Mouse (Mus musculus): ENCODE measurements around the gene Plcd1.
A peak's percentile ranks its signal among the peaks of the same experiment; 100 is the strongest.

Plcd1 gene

DNA sequence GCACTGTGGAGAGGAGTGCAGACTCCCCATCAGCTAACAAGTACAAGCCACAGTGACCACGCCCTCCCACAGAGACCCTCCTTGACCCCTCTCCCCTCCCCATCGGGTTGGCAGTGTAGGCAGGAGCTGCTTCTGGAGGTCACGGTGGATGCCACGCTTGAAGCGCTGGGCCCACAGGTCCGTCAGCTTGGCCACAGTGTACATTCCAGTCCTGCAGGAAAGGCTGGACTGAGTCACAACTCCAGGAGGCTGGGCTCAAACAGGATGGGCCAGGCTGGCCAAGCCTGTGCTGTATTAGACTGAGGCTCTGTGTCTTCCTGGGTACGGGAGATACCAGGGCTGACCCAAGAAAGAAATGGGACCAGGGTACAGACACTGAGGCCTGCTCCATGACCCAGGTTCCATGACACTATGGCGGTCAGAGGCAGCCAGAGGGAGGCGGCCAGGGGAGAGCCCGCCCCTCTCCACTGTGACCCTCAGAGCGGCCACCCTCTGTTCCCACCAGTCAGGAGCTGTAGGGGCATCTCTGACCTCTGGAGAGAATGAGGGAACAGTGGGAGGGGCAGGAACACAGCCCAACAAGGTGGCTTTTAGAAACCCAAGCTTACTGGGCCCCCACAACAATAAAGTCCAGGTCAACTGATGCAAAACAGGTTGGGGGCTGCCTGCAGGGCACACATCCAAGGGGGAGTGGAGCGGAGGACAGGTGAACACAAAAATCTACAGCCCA, 1.6 kb downstream of the Plcd1 start:
- DNase-seq (ENCODE audit: low spot score), result no peak

- no peak for DNase-seq (ENCODE audit: low spot score)
Observed at GRCm38 (mm10) chr9:119090462-119090861, 2.8 kb downstream of the Plcd1 start.

- DNase-seq (ENCODE audit: low spot score), result no peak
Observed at GRCm38 (mm10) chr9:119089437-119089836, 3.9 kb downstream of the Plcd1 start.

DNA sequence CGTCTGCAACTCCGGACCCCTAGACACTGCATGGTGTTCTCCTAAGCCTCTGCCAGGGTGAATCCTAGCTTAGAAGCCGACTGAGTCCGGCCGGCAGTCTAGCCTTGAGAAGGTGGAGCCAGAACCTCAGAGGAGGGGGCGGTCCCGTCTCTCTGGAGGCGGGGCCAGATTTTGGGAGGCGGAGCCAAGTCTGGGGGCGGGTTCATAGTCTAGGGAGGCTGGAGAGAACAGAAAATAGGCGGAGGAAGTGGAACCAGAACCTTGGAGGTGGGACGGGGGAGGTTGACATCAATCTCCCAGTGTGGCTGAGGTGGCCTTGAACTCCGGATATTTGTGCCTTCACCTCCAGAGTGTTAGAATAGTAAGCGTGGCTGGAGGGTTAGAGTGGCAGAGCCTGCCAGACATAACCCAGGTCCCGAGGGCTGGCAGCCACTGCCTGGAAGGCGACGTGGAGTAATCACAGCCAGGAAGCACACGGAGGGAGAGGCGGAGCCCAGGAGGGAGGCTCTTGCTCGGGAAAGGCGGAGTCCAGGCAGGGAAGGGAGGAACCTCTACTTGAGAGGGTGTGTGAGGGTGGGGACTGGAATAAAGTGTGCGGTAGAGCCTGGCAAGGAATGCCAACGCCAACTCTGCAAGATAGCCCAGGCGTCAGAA, 5.0 kb downstream of the Plcd1 start:
- peak; percentile 82 for DNase-seq (ENCODE audit: low spot score)

GRCm38 (mm10) chr9:119087309-119087708, 6.0 kb downstream of the Plcd1 start:
- DNase-seq (ENCODE audit: low spot score), result no peak

- no peak for DNase-seq (ENCODE audit: low spot score)
Observed at GRCm38 (mm10) chr9:119086451-119086850, 6.9 kb downstream of the Plcd1 start.

- no peak for DNase-seq (ENCODE audit: low spot score)
Observed at GRCm38 (mm10) chr9:119083966-119084365, 9.3 kb downstream of the Plcd1 start.

DNA sequence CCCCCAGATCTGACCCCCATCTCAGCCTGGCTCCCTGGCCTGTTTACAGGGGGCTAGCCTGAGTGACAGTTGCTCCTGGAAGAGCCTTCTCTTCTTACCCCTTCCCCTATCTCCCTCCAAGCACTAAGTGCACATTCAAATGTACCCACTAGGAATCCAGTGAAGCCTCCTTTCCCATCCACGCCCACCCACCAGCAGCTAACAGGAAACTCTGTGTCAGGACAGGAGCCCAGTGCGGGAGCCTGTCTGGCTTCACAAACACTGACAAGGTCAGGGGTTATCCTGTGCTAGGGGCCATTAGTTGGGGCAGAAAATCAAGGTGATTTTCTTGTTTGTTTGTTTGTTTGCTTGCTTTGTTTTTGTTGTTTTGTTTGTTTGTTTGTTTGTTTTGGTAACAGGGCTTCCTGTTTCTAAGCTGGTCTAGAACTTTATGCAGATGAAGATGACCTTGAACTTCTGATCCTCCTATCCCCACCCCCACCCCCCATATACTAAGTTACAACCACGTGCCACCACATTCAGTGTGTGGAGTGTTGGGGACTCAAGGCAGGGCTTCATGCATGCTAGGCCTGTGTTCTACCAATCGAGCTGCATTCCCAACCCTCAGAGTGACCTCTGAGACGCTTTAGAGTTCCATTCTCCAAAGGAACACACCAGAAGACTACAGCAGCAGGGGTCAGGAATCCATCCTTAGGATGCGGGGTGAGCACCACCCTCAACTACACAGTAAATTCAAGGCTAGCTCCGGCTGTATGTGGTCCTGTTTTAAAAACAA, 10.5 kb downstream of the Plcd1 start:
- DNase-seq (ENCODE audit: low spot score), result peak; percentile 40

- peak; percentile 59 for DNase-seq (ENCODE audit: low spot score)
Observed at GRCm38 (mm10) chr9:119082039-119082438, 11.3 kb downstream of the Plcd1 start.

DNA sequence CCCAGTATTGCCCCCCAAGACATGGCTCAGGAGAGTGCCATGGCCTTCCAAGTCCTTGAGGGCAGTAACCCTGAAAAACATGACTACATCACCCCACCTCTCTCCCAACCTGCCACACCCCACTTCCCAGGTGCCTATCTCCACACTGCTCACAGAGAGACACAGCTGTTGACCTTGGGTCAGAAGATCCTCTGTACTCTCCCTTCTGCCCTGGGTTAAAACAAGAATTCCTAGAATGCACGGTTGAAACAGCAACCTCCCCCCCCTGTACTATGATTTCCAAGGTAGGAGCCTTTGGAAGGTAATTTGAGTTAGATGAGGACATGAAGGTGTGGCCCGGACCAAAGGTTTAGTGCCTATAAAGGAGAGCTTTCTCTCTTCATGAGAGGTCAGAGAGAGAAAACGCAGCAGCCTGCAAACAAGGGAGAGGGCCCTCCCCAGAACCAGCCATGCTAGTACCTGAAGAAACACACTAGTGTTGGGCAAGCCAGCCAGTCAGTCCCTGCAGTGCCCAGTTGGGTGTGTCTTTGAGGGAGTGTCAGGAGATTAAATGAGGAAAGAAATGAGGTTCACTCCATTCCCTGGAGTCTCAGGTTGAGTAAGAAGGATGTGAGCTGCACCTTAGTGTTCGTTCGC, 13.1 kb downstream of the Plcd1 start:
- DNase-seq (ENCODE audit: low spot score), result no peak

DNA sequence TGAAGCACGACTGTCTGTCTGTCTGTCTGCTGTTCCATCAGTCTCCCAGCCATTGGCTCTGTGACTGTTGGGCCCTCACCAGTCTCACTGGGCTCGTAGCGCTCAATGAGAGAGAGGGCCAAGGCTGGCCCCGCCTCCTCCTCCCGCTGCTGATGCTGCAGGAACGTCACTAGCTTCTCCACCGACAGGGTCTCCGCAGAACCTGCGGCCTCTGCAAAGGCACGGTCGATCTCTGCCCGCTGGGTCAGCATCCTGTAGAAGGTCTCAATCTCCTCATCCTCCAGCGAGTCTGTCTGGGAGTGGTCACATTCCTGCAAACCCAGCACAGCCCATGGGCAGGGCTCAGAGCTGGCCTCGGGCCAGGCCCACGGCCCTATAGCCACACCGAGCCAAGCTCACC, 17.6 kb downstream of the Plcd1 start:
- DNase-seq (ENCODE audit: low spot score), result no peak

DNA sequence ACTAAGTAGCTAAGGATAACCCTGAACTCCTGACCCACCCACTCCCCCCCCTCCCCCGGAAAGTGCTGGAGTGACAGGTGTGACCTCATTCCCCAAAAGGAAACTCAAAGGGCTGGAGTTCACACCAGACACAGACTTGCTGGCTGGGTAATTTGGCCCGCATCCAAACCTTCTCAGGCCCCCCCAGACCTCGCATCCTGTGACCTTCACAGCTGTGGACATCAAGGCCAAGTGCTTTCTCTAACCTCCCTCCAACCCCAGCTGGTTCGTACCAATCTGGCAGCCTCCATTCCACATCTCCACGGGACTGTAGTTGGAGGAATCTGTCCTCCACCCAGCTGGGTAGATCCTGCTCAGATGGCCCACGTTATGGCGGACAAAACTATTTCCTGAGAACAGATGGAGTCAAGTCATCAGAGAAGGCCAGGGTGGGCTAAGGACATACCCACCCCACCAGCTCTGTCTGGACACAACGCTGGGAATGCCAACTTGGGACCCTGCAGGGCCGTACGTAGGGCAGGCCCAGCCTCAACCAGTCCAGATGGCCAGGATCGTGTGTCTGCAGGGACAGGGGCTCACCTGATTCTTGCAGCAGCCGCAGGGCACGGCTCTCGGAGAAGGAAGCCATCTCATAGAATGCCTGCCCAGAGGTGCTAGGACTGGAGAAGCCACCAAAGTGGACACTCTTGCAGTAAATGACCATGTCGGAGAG, 20.0 kb downstream of the Plcd1 start:
- no peak for DNase-seq (ENCODE audit: low spot score)

- no peak for DNase-seq (ENCODE audit: low spot score)
Observed at GRCm38 (mm10) chr9:119071786-119072185, 21.5 kb downstream of the Plcd1 start.

GRCm38 (mm10) chr9:119070173-119070825, 23.0 kb downstream of the Plcd1 start:
- DNase-seq (ENCODE audit: low spot score), result no peak

DNA sequence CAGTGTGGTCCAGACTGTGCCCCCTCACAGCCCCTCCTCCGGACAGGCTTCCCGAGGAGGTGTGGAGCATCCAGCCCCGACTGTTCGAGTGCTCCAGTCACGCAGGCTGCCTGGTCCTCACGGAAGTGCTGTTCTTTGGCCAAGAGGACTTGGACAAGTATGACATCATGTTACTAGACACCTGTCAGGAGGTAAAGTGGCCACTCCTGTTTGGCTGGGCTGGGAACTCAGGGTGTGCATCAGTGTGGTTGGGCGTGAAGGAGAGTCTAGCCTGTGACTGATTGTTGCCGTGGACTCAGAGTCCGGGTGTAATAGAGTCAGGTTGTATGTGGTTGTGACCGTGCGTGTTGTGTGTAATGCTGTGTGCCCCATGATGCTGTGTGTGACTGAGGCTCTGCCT, 25.0 kb downstream of the Plcd1 start:
- DNase-seq (ENCODE audit: low spot score), result no peak

DNA sequence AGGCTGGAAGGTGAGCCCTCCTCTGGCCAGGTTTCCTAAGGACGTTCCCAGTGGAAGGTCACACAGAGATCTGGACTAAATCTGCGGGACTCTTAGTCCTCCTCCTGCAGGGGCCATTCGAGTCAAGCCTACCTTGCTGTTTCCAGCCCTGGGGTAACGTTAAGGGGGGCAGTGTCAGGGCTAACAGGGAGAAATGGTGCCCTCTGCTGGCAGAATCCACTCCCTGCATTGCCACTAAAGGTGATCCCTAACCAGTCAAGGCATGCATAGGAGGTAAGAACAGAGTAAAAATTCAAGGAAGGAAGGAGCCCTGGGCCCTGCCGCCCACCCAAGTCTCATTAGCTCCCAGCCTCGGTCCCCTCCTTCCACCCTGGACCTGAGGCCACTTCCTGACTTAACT, 25.7 kb downstream of the Plcd1 start:
- peak; percentile 85 for DNase-seq (ENCODE audit: low spot score)

DNA sequence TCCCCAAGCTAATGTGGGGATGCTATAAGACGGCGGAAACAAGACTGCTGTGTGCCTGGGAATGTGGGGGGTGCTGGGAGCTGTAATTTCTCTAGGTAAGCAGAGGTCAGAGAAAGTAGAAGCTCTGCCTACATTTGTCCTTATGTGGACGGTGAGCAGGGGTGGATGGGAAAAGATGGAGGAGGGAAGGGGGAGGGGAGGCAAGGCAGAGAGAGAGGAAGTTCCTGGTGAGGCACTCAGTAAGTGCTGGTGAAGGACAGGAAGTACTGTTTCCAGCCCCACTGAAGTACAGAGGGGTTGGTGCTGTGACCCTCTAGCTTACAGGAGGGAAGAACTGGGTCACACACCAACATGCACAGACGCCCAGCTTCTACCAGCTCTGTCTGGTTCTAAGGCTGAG, 29.0 kb downstream of the Plcd1 start:
- no peak for DNase-seq (ENCODE audit: low spot score)

DNA sequence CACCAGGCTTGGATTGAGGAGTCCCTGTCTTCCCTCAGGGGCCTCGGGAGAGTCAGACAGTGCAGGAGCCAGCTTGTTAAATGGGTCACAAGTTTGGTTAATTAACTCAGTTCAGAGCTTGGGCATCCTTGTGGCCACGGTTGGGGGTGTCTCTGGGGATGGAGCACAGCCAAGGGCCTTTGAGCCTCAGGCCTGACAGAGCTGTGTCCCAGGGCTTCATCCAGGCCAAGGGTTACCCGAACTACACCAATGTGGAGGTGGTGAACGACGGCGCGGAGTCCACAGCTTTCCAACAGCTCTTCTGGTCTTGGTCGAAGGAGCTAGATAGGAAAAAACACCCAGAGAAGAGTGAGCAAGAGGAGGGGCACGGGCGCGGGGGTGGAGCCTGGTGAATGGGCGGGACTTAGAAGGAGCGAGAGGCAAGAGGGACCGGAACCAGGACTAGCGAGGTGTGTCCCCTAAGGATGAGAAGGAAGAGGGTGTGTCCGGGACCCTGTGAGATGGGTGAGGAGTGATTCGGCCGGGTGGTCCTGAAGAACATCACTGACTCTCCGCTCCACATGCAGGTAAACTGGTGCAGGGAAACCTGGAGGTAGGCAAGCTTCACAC, 30.2 kb downstream of the Plcd1 start:
- no peak for DNase-seq (ENCODE audit: low spot score)

DNA sequence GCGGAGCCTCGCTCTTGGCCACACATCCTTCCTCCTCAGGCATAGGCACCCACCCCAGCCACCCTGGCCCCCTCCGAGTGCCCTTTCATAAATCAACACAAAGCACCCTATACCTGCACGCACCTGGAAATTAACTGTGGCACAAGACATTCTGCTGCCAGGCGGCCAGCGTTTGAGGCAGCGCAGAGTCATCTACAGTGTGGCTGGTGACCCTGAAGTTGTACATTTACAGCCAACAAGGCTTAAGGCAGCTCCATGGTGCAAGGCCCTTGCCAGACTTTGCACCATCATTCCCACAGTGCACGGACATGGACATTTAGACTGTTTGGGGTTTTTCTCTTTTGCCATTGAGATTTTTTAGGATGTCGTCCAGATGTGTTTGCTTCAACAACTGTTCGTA, 32.6 kb downstream of the Plcd1 start:
- DNase-seq (ENCODE audit: low spot score), result no peak

- DNase-seq (ENCODE audit: low spot score), result no peak
Observed at GRCm38 (mm10) chr9:119058245-119058644, 35.1 kb downstream of the Plcd1 start.

DNA sequence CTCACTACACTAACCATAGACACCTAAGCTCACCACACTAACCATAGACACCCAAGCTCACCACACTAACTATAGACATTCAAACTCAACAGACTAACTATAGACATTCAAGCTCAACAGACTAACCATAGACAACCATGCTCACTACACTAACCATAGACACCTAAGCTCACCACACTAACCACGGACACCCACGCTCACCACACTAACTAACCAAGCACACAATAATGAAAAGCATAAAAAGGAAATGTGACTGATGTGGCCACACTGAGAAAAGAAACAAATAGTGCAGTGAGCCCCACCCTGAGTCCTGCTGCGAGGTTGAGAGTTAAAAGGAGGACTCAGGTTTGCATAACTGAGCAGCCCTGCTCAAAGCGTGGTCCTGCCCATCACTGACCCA, 38.0 kb downstream of the Plcd1 start:
- no peak for DNase-seq (ENCODE audit: low spot score)
